Mouse (Mus musculus) hindbrain, embryonic 14.5 days (tissue): Measurements from ENCODE around the gene Tmem243. TPM values are rescaled to one million over a fixed set of nuclear protein-coding genes. Genes with fewer than 3 reads are reported as not detected.

ENCODE experiments used
- ATAC-seq: fragments of 200-750 bp; cut with Nextera tagmentation; 2 replicates; pipeline ENCODE4 v1.8.0; 2017; ENCODE audit warnings: moderate number of reproducible peaks, mild to moderate bottlenecking, moderate TSS enrichment, moderate library complexity; ENCODE audit not compliant: low FRiP score
- DNase-seq: peaks from one replicate; pipeline ENCODE4 v3.0.0-alpha.2; 2015; ENCODE audit warnings: low spot score
- H3K27ac ChIP-seq: fragments of 300-500 bp; sonication (generic); 2 replicates; pipeline ENCODE4 v1.5.1; 2014; ENCODE audit warnings: mild to moderate bottlenecking, moderate library complexity
- H3K27me3 ChIP-seq: fragments of 300-500 bp; sonication (generic); 2 replicates; pipeline ENCODE4 v1.6.1; 2014; ENCODE audit warnings: mild to moderate bottlenecking, low read length, mixed read lengths; ENCODE audit not compliant: control insufficient read depth, insufficient read depth
- H3K36me3 ChIP-seq: fragments of 300-500 bp; sonication (generic); replicated peaks from 2 replicates; pipeline ENCODE4 v1.6.1; 2014; ENCODE audit not compliant: control insufficient read depth, insufficient read depth
- H3K4me1 ChIP-seq: fragments of 300-500 bp; sonication (generic); replicated peaks from 2 replicates; pipeline ENCODE4 v1.6.1; 2014; ENCODE audit warnings: antibody characterized with exemption, low read length, mixed read lengths; ENCODE audit not compliant: control insufficient read depth, insufficient read depth
- H3K4me2 ChIP-seq: fragments of 300-500 bp; sonication (generic); replicated peaks from 2 replicates; pipeline ENCODE4 v1.6.1; 2014; ENCODE audit warnings: mild to moderate bottlenecking, moderate library complexity
- H3K4me3 ChIP-seq: fragments of 300-500 bp; sonication (generic); replicated peaks from 2 replicates; pipeline ENCODE4 v1.5.1; 2014; ENCODE audit warnings: mild to moderate bottlenecking, low read length
- H3K9ac ChIP-seq: fragments of 300-500 bp; sonication (generic); 2 replicates; pipeline ENCODE4 v1.6.1; 2014
- H3K9me3 ChIP-seq: fragments of 300-500 bp; sonication (generic); 2 replicates; pipeline ENCODE4 v1.6.1; 2016; ENCODE audit warnings: low read length; ENCODE audit not compliant: control insufficient read depth
- WGBS: fragments of 180-500 bp; shearing (Covaris S2); extraction: QIAGEN DNeasy Blood & Tissue Kit; methylation state at CpG from one replicate; pipeline ENCODE4 v1.1.7; 2014; 5-methylcytosine and 5-hydroxymethylcytosine counted together
- polyA plus RNA-seq: library from polyadenylated mRNA; unstranded; fragments of >200 nt; fragmentation: Nextera tagmentation; extraction: Ambion mirVana; gene quantifications from 2 replicates; pipeline ENCODE4 v1.2.1, GENCODE M21; 2014

The Tmem243 gene
- 13.1 and 14.1 TPM in 2 replicates for polyA plus RNA-seq

DNA sequence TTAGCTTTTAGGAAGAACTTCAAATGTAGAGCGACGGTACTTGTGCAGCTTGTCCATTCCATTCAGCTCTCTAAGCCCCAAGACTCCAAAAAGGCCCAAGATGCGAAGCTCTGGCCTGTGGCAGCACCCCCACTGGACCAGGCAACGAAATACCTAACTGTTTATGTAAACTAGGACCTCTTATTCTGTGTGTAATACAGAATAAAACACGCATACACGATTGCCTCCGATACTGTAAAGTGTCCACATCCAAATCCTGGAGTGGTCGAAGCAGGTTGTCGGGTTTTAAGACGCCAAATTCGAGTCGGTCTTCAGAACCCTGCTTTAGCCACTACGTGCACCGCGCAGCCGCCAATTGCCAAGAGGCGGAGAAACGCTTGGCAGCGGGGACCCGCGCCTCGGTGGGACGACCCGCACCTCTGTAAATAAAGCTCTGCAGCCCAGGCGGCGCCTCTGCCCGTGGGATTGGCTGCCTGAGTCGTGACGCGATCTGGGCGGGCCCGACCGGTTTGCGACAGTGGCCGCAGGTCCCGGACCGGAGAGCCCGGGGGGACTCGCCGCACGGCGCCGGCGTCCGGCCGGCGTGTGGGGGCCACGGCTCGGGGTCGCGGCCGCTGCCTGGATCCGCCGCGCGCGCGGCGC, at the start of gene Tmem243:
Gene Tmem243, plus strand, starts transcription at position 462 of the 642 bp plus-strand sequence.
- Histone ChIP-seq H3K4me1 (no peaks in the 10 kb centered on the region; the same call in 1 of the 2 replicates), H3K36me3 (no peaks in the 10 kb centered on the region), H3K9me3 (peaks cover 7% of the 10 kb centered on the region), H3K4me2 (peak within 1 kb of the TSS; percentile 91), H3K9ac (peak within 1 kb of the TSS; percentile 62), H3K4me3 (peak within 1 kb of the TSS; percentile 81), H3K27me3 (peaks cover 7% of the 10 kb centered on the region; the same call in 1 of the 2 replicates), H3K27ac (no peak within 1 kb of the TSS)
- peak; percentile 82 for DNase-seq
- under 1% methylated on average over 59 of the region's 59 CpGs for WGBS
- peak; percentile 97 for ATAC-seq

DNA sequence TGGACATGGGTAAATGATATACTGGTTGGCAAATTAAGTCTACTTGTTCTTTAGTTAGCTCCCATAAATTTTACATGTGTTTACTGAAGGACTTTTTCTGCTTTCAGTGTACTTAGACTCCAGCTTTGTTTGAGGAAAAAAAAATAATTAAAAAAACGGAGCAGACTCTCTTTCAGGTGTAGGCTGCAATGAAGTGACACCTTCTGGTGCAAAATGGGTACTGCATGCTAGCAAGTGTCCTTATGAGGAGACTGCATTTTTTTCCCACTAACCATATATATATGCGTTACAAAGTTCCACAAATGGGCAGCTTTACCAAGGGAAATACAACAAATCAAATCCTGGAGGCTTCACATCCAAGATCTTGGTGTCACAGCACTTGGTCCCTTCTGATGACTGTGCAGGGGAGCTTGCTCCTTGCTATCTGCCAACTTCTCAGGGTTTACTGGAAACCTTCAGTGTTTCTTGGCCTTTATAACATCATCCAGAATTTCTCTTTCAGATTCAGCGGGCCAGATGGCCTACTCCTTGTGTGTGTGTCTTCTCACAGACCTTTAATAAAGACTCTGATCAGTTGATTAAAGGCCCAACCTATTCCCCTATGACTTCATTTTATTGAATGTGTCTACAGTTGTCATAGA, 44.3 kb upstream of the Tmem243 start:
- no peak overlapping the region for H3K9ac ChIP-seq
- peak; percentile 87 for DNase-seq
- H3K4me1 ChIP-seq = no peaks in the 10 kb centered on the region
- no peak overlapping the region for H3K27ac ChIP-seq
- no peaks in the 10 kb centered on the region for H3K9me3 ChIP-seq
- no peaks in the 10 kb centered on the region for H3K36me3 ChIP-seq
- WGBS = 21% methylated on average over 3 of the region's 3 CpGs
- H3K4me2 ChIP-seq = no peak overlapping the region
- no peak overlapping the region for H3K4me3 ChIP-seq
- no peaks in the 10 kb centered on the region for H3K27me3 ChIP-seq
- peak; percentile 77 for ATAC-seq

DNA sequence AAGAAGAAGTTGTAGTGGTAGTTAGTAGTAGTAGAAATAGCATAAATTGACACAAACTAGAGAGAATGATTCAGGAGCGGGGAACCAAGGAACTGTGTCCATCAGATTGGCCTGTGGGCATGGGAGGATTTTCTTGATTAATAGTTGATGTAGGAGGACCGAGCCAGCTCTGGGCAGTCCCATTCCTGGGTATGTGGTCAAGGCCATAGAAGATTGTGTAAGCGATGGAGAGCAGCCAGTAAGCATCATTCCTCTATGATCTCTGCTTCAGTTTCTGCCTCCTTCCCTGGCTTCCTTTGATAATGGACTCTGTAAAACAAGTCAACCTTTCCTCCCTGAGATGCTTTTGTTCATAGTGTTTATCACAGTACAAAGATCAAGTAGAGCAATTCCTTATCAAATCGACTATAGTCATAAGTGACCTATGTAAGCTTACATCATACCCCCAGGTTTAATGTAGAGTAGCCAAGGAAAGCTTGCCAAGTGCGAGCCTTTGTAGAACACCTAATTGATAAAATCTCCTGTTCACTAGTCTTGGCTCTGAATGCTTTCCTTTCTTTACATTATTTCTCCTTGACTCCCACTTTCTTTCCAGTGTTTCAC, 43.1 kb upstream of the Tmem243 start:
- H3K36me3 ChIP-seq = no peaks in the 10 kb centered on the region

DNA sequence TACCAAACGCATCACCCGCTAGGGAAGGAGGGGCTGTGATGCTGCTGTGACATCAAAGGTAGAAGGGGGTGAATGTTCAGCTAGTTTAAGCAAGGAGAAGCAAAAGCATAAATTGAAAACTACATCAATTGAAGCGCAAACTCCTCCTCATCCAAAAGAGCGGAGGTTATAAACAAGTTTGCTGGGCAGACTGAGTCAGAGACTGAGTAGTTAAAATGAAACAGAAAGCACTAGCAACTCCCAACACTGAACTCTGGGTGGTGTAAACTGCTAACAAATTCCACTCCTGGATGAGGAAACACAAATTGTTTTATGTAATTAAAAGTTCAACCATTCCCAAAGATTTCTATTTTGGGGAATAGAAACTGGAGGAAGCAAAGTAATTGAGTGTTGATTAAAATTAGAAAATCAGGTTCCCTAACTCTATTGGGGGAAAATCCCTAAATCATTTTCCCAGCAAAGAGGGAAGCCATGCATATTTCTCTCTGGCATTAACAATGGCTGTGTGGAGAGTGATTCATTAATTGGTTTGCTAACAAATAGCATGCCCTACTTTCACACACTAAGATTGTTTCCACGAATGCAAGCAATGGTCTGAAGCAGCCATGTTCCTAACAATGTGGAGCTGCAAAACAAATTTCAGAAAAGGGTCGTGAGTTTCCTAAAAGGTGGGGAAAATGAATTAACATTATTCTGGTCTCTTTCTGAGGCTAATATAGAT, 41.0 kb upstream of the Tmem243 start:
- ATAC-seq (no peak), DNase-seq (no peak)
- Histone ChIP-seq H3K9ac (no peak overlapping the region), H3K4me3 (no peak overlapping the region), H3K36me3 (no peaks in the 10 kb centered on the region), H3K4me1 (no peaks in the 10 kb centered on the region), H3K27me3 (no peaks in the 10 kb centered on the region), H3K4me2 (no peak overlapping the region), H3K9me3 (no peaks in the 10 kb centered on the region), H3K27ac (no peak overlapping the region)
- 83% methylated on average over 6 of the region's 6 CpGs for WGBS

More for the DNA sequence above, 43.1 kb upstream of the Tmem243 start:
- Histone ChIP-seq H3K27me3 (no peaks in the 10 kb centered on the region), H3K9me3 (no peaks in the 10 kb centered on the region), H3K4me1 (no peaks in the 10 kb centered on the region), H3K9ac (no peak overlapping the region), H3K27ac (no peak overlapping the region), H3K4me2 (no peak overlapping the region), H3K4me3 (no peak overlapping the region)
- ATAC-seq (no peak), DNase-seq (no peak)
- WGBS = 88% methylated on average over 5 of the region's 5 CpGs

DNA sequence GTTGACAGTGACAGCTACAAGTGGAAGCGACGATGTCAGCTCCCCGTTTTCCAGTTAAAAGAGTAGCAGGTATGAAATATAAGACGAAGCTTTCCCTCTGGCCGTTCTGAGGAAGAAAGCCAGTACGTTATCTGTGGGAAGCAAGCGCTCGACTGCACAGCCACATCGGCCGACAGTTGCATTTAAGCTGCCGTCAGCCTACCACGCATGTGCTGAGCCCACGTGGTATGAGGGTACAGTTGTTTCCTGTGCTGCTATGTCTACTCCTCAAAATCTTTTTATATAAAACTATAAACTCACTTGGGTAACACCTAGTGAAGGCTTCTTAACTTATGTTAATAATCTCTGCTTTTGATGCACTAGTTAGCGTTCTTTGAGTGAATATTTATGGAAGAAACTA, 40.2 kb upstream of the Tmem243 start:
- Histone ChIP-seq H3K4me1 (no peaks in the 10 kb centered on the region), H3K36me3 (no peaks in the 10 kb centered on the region), H3K27me3 (no peaks in the 10 kb centered on the region), H3K9ac (no peak overlapping the region), H3K9me3 (no peaks in the 10 kb centered on the region), H3K27ac (no peak overlapping the region), H3K4me2 (no peak overlapping the region), H3K4me3 (no peak overlapping the region)
- DNase-seq (no peak), ATAC-seq (no peak)
- 94% methylated on average over 14 of the region's 14 CpGs for WGBS

DNA sequence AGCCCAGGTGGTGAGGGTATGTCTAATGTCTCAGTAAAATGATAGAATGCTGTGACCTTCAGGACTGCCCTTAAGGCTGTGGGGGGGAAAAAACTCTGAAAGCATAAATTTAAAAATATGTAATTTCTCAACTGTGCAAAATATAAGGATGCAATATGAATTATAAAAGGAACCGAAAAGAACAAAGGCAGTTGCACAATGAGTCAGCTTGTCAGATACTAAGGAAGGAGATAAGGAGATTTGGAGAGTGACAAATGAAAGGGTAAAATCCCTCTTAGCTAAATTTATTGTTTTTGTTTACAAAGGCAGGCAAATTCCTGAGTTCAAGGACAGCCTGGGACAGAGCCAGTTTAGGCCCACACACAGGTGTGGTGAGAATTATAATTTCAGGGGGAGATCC, 36.3 kb upstream of the Tmem243 start:
- no peak overlapping the region for H3K4me2 ChIP-seq
- H3K9ac ChIP-seq = no peak overlapping the region
- no peak overlapping the region for H3K4me3 ChIP-seq
- 94% methylated on average over 1 of the region's 1 CpGs for WGBS
- H3K27ac ChIP-seq = no peak overlapping the region
- no peaks in the 10 kb centered on the region for H3K36me3 ChIP-seq
- H3K9me3 ChIP-seq = no peaks in the 10 kb centered on the region
- ATAC-seq (no peak), DNase-seq (no peak)
- H3K4me1 ChIP-seq = no peaks in the 10 kb centered on the region
- no peaks in the 10 kb centered on the region for H3K27me3 ChIP-seq

DNA sequence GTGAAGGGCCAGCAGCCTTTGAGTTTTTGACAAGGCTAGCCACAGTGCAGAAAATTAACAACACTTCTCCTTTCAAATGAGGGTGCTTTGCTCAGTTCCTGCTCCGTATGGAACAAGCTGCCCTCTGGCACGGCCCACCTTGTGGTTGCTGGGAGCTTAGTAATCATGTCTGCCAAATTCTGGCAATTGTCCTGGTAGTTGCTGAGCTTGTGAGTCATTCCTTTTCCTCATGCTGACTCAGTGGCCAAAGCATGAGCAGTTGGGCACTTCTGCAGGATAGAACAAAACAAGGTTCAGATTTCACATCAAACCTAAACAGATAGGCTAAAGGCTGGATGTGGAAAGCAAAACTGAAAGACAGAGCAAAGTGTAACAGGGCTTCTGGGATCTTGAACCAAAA, 31.6 kb upstream of the Tmem243 start:
- Histone ChIP-seq H3K9me3 (no peaks in the 10 kb centered on the region), H3K4me3 (no peak overlapping the region), H3K27ac (no peak overlapping the region), H3K36me3 (no peaks in the 10 kb centered on the region), H3K4me1 (no peaks in the 10 kb centered on the region), H3K4me2 (no peak overlapping the region), H3K9ac (no peak overlapping the region), H3K27me3 (no peaks in the 10 kb centered on the region)
- DNase-seq (peak; percentile 38), ATAC-seq (peak; percentile 27; the same call in 1 of the 2 replicates)
- 68% methylated on average over 2 of the region's 2 CpGs for WGBS

DNA sequence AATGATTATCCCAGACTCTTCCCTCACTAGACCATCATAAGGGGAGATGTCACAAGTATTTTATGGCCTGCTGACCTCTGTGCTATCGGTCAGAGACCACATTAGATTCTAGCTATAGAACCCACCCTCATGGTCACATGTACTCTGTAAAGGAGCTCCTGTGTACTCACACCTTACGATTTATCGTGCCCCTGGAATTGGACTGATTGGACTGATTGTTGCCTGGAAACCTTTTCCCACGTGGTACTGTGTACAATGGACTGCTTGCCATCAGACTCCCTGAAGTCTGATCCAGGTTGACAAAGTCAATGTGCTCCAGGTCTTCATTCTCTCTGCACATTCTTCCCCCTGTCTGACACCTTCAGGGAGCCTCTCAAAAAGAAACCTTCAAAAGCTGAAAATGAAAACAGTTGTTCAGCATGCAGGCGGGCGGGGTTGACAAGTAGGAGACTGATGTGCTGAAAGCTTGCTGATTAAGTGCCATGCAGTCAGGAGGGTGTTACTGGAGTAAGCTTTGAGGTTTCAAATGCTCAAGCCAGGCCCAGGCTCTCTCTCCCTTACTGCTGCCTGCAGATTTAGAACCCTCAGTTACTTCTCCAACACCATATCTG, 30.8 kb upstream of the Tmem243 start:
- Histone ChIP-seq H3K9ac (no peak overlapping the region), H3K27me3 (no peaks in the 10 kb centered on the region), H3K4me1 (no peaks in the 10 kb centered on the region), H3K4me2 (no peak overlapping the region), H3K9me3 (no peaks in the 10 kb centered on the region), H3K27ac (no peak overlapping the region), H3K4me3 (no peak overlapping the region), H3K36me3 (no peaks in the 10 kb centered on the region)
- no peak for DNase-seq
- ATAC-seq = no peak
- WGBS = 80% methylated on average over 6 of the region's 6 CpGs

DNA sequence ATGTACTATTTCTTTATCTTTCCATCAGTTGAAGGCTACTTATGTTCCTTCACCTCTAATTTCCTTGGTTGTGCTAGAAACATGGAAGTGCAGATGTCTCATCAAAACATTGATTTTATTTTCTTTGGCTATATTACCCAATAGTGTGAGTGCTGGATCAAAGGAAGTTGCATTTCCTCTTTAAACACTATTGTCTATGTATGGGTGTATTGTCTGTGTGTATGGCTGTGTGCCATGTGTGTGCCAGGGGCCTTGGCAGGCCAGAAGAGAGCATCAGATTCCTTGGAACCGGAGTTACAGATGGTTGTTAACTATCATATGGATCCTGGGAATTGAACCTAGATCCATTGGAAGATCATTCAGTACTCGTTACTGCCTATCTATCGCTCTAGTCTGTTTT, 29.1 kb upstream of the Tmem243 start:
- DNase-seq (no peak), ATAC-seq (no peak)
- H3K27ac ChIP-seq = no peak overlapping the region
- no peak overlapping the region for H3K4me3 ChIP-seq
- H3K9ac ChIP-seq = no peak overlapping the region
- no peaks in the 10 kb centered on the region for H3K36me3 ChIP-seq
- no peak overlapping the region for H3K4me2 ChIP-seq
- no peaks in the 10 kb centered on the region for H3K27me3 ChIP-seq
- no peaks in the 10 kb centered on the region for H3K4me1 ChIP-seq
- H3K9me3 ChIP-seq = no peaks in the 10 kb centered on the region
- 94% methylated on average over 3 of the region's 3 CpGs for WGBS
